Mouse (Mus musculus) megakaryocyte-erythroid progenitor cell, adult 5-6 weeks (primary cell): ENCODE results near the gene Rhob. TPM values are rescaled to one million over a fixed set of nuclear protein-coding genes. Genes with fewer than 3 reads are reported as not detected.

ENCODE experiments used
- ATAC-seq: replicated peaks from 2 replicates; pipeline ENCODE4 v1.8.0; 2016; ENCODE audit warnings: mild to moderate bottlenecking, inconsistent platforms; ENCODE audit not compliant: severe bottlenecking, poor library complexity, low FRiP score, low TSS enrichment
- total RNA-seq, 2 experiments: library from RNA; stranded (forward) in 1 of 2; stranded (reverse) in 1 of 2; fragments of 200-1000, 215-1000 nt in 1 of 2; fragments of >200 nt in 1 of 2; fragmentation: Nextera tagmentation in 1 of 2; gene quantifications; 2 replicates each; pipeline ENCODE4 v1.2.3; 2014 to 2017

Gene Rhob
- total RNA-seq (2014; fragmentation: Nextera tagmentation) (4.2 and 5.1 TPM in 2 replicates), total RNA-seq (2017) (23.1 TPM in 2 replicates)

DNA sequence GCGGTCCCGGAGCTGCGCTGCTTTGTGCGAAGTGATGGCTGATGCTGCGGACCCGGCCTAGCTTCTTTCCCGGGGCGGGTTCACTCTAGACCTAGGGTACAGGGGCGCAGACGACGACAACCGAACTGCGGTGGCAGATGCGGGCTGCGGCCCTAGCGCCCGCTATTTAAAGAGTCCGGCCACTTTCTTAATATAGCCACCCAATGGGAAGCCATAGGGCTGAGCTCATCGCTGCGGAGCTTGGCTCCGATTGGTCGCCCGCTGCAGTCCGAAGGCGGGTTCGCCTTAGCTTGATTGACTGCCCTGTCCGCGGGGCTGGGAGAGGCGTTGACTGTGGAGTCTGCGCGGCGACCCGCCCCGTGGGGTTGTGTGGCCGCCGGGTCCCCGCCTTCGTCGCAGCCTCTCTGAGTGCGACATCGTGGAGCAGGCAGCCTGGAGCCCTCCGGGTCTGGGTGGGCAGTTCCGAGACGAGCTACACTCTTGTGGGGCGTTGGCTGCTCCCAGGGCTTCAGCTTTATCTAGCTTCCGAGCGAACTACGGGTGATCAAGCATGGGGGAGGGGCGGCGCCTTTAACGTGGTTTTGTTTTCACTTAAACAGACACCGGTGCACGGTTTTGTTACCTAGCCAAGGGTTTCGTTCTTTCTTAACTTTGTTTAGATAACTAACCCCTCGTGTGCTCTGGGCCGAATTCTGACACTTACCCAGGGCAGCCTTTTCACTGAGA lies at the start of gene Rhob:
TSS of gene Rhob (minus strand) at position 139 of the 726 bp plus-strand sequence.
- peak; percentile 95 for ATAC-seq

DNA sequence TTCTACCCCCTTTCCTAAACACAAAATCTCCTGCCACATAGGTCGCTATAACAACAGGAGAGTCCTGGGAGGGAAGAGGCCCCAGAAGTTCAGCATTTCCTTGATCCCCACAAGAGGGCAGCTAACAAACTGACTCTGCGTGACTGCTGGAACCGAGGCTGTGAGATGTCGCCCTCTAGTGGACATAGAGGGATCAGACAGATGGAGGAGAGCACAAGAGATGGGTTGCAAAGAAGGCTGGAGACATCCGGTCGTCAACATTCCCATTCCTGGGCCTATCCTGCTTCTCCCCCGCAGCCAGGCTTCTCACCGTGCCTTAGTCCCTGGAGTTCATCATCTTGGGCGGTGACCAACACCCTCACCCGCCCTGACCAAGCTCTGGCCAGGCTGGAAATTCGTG lies 47.5 kb upstream of the Rhob start:
- peak; percentile 98 for ATAC-seq

DNA sequence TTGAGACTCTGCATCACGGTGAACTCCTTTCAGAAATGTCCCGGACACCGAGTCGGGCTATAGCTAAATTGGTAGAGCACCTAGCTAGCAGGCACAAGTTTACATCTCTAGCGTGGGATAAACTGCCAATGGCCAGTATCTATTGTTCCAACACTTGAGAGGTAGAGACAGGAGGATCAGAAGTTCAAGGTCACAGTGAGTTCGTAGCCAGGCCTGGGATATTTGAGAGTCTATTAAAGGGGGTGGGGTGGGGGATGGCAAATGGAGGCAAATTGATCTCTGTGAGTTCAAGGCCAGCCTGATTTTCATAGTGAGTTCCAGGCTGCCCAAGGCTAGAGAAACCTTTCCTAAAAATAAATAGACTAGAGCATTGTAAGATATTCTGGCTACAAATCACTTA lies 47.0 kb upstream of the Rhob start:
- ATAC-seq, result 0 out of 2 replicates have a peak, but pooled peaks have one; percentile 6

DNA sequence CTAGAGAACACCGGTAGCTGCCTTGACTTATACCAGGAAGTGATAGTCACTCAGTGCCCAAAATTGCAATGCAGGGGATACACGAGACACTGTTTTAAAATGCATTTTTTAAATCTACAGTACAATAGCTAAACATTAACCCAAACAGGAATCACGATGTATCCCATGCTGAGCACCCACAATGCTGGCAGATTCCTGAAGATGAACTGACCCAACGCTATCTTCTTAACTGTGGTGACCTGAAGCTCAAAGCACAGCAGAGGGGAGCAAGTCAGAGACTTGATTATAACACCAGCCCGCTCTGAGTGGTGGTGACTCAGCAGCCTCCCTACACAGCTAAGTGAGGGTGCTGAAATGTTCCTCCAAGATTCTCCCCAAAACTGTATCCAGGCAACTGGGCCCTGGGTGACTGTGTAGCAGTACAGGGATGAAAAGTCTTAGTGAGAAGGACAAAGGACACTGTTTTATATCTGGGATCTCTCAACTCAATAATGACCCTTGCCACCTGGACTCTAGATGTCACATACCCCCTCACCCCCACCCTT lies 45.3 kb upstream of the Rhob start:
- ATAC-seq, result no peak

DNA sequence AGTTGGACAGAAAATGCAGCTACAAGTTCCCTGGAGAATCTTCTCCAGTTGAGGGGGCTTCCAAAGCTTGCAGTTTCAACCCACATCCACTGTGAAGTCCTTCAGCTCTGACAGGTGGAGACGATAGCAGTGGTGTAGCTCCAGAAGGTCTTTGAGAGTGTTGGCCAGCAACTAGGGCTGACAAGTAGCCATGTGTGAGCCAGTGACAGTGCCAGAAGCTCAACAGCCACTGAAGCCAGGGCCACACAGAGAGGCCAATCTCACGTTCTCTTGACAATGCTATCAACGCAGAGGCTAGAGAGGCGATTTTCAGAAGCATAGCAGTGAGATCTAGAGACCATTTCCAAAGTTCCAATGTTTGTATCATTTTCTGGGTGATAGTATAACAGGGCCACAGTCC lies 42.6 kb upstream of the Rhob start:
- ATAC-seq, result no peak

DNA sequence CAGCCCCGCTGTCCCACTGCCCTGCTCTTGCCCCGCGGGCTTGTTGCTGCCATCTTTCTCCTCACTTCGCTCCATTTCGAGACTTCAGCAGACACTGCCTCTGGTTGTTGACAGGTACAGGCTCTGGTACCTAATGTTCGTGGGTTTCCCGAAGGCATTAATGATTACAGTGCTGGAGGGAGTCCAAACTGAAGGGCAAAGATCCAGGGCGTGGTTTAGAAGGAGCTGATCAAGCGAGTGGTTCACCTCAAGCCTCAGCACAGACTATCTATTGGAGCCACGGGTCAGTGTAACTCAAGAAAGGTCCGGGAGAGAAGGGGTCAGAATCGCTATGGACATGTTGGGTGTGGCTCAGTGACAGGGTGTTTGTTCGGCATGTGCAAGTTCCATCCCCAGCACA lies 39.7 kb upstream of the Rhob start:
- no peak for ATAC-seq

DNA sequence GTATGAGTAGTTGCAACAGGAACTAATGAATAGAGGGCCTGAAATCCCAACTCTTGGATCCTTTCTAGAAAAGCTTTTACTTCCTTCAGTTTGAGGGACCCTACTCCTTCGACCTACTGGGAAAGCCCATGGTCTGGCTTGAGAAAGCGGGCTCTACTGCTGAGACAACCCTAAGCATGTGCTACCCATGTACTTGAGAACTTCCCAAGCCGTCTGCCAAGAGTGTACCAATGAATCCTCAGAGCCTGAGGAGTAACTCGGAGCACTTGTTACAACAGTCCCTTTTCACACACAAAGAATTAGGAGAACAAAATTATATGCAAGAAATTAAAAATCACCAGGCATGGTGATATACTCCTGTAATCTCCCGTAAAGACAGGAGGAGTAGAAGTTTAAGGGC lies 37.5 kb upstream of the Rhob start:
- ATAC-seq, result no peak

DNA sequence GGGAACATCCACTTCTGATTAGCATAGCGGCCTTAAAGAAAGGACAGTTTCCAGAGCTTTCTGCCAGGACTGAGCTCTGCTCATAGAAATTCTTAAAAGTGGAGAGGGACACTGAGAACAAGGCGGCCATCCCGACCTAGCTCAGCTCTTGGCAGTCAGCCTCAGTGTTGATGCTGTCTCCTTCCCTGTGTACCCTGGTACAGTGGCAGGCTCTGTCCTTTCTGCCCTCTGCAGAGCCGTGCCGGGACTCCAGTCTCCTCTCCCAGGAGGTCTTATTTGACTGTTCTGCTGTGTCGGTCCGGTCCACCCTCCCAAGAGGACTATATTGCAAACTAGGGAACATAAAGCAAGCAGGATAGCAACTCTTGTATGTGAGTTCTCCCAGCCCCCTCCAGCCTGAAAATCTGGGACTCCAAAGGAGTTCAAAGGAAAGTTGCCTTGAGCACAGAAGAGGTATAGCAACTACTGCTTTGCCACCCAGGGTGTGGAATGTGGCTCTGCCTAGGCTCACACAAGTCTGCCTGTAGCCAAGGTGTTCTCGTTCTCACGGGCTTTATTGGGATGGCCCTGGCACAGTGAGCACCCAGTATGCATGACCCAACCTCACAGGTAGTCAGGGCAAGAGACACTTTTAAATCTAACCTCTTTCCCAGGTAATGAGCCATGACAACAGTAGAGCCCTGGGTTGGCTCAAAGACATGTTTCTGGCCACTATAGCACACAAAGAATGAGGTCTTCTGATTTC lies 36.6 kb upstream of the Rhob start:
- no peak for ATAC-seq

DNA sequence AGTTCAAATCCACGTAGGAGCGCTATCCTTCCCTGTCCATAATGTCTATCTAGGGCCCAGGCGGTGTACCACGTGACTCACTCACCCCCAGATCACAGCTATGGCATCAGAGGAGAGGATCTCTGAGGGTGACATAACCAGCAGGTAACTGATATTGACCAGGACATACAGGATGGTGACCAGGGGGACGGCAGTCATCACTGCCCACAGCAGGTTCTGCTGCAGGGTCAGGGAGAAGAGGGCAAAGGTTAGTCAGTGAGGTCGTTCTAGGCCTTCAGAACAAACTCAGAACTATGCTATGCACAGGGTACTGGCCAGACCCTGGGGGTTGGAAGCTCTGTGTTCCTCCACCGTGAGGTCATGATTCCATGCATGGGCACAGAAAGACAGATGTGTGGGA lies 35.8 kb upstream of the Rhob start:
- ATAC-seq, result no peak

DNA sequence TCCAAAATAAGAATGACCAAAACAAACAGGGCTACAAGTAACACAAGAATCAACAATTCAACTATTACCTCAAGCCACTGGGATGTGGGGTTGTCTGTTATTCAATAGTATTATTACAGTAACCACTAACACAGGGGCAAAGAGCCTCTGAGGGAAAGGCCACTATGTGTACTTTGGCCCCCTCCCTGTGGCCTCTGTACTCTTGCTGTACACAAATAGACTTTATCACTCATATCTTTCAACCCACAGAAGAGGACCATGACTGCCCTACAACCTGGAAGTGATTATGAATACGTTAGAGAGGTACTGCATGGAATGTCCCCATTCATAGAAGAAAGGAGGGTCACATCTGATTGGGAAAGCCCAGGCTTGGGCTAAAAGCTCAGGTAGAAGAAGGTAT lies 35.1 kb upstream of the Rhob start:
- no peak for ATAC-seq

DNA sequence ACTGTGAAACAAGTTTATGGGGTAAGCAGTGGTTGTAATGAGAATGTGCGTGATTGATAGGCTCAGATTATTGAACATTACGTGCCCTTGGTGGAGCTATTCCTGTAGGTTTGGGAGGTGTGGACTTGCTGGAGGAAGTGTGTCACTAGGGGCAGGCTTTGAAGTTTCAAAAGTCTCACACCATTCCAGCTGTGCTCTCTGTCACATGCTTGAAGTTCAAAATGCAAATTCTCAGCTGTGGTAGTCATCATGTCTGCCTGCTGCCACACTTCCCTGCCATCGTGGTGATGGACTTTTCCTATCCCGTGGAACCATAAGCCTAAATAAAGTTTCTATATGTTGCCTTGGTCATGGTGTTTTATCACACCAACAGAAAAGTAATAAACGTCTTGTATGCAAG lies 28.0 kb upstream of the Rhob start:
- ATAC-seq, result no peak

DNA sequence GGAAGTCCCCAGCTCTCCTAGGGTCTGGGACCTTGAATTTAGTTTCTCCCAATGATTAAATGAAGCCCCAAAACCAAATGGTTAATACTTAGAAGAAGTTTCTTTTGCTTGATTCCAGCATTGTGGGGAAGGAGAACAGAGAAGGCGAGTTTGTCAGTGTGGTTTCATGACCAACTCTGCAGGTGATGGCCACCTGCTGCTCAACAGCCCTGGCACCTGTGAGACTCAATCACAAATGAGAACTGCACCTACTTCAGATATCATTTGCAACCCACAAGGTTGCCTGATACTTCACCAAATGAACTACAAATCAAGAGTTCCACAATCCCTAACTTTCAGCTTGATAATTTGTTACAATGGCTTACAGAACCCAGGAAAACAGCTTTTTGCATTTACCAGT lies 27.4 kb upstream of the Rhob start:
- no peak for ATAC-seq

DNA sequence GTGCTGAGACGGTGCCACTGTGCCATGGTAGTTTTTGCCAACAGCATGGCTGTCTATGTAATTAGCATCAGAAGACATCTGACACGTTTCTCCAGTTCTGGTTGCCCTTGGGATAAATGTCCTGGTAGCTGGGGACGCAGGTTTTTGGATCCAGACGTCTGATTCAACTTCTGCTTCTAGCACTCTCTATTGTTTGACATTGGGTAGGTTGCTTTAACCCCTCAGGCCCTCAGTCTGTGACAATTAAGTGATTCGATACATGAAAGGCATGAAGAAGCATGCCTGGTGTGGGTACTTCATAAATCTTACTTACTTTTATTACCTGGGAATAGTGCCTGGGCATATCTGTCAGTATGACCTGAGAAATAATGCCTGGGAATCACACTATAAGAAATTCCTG lies 24.3 kb upstream of the Rhob start:
- ATAC-seq, result no peak

DNA sequence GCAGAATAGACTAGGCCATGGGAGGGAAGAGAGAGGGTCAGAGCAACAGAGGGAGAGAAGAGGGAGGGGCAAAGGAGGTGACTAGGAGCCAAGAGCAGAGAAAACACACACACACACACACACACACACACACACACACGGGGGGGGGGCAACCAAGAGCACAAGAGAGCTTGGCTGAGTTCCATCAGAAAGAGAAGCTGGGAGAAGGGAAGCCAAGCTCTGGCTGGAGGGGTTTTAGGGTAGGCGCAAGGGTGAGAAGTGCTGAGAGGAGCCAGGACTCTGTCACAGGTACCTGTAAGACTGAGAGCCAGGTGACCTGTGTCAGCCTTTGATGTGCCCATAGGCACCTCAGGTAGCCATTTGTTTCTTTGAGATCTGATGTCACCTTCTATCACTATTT lies 22.9 kb upstream of the Rhob start:
- no peak for ATAC-seq

DNA sequence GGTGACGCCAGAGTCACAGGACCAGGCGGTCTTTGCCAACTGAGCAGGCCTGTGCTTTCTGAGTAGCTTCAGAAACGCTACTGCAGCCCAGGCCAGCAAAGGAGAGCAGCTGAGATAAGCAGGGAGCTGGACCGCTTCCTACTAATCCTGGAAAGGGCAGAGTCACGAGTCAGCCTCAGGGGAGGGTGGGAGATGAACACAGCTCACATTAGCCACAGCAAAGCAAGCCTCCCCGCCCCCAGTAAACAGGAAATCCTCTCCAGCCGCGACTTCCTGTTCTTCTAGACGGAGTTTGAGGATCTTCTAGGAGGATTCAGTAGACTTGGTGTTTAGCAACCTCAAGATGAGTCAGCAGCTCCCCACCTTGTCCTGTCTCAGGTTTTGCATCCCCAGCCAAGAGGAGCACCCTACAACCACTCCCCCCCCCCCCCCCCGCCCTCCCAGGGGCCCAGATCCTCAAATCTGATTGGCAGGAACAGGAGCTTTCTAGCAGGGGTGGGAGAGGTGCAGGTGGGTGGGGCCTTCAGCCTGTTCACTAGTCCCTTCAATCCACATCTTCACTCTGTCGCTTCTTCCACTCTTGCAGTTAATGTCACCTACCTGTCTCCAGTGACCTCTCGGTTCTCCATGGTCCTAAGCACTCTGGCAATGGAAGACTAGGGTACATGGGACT lies 21.7 kb upstream of the Rhob start:
- ATAC-seq, result peak; percentile 92

DNA sequence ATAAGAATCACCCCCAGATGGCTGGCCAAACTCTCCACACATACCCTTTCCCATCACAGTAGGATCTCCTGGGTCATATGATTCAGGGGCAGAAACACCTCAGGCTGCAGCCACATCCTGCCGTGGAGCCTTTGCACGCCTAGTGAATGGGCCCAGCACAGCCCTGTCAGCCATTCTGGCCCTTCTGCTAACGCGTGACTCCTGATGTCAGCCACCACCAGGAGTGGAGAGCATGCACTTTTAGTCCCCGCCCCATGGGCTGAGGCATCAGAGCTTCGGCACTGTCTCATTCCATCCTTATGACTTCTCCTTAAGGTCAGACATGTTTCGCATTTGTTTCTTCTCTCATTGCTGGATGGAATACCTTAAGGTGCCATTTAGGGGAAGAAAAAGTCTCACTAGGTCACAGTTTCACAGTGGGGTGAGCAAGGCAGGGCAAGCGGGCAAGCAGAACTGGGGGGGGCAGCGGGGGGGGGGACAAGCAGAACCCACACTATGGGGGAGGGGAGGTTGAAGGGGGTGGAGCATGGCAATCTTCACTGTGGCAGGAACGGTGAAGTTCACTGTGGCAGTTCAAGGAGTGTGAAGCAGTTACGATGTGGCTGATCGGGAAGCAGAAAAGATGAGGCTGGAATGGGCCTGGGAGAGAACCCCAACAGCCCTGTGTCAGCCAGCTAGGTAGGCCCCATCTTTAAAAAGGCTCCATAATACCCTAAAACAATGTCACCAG lies 19.8 kb upstream of the Rhob start:
- ATAC-seq, result no peak

DNA sequence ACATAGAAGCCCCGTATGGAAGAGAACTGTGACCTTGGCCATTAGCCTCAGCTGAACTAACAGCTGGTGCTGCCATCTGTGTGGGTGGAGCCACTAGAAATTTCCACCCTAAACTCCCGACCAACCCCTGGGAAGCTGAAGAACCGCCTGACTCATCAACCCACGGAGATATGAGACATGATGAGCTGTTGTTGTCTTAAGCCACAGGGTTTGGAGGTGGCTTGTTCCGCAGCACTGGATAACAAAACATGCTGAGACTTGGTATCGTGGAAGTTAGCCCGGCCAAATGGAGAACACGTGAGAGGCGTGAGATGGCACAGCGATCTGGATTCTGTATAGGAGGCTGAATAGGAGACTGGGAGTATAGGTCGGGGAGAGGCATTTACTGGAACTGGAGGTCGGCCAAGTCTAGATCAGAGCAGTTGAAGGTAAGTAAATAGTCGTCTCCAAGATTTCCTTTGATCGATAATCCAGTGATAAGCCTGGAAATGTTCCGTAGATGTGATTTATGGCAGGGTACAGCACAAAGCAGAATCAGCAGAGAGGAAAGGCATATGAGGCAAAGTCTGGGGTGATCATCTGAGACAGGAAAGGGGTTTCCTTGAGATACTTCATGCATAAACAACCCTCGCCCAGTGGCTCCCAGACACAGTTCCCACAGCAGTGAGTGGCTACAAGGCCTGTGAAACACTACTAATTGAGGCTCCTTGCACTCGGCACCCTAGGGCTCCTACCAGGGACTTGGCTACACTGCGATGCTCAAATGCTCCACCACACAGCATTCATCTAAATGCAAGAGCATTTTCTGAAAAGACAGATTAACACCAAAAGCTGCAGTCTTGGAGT lies 11.5 kb upstream of the Rhob start:
- ATAC-seq, result 0 out of 2 replicates have a peak, but pooled peaks have one; percentile 41

DNA sequence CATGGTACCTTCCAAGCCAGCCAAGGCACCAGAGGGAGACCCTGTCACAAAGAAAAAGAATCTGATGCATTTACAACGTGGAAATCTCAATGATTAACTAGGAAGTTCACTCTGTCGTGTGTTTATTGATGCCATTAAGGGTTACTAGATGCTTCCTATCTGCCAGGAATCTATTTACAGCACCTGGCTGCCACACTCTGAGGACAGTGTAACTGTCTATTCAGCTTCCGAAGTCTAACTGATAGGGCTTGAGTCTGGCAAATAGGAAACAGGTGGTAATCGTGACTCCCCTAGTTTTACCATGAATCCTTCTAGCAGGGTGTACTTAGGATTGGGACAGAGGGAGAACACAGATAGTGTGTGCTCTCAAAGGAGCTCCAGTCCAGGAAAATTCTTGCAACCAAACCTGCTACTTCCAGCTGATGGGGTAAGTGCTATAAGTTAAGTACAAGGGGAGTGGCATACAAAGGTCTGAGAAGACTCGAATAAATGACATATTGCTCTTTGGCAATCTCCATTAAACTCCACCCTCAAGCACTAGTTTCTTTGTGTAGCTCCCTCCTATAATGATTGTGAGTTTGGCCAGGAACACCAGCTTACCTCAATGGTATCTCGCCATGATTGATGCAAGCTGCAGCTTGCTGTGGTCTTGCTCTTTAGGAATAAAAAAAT lies 10.6 kb upstream of the Rhob start:
- peak; percentile 47 for ATAC-seq
